Mouse (Mus musculus) heart, adult 11 months (tissue): ENCODE measurements at regions not wholly inside any gene's neighbourhood (a gene's known extent, or its start where the extent isn't known, plus 50 kb on each side); places are given as distances from the start of the nearest gene placed in this dataset.
"Not testable (repeated sequence)": the region's sequence is repeated elsewhere in the genome, so short reads cannot be mapped to it uniquely, and the experiment has no call there.

Source experiments
- DNase-seq: peaks from one replicate; pipeline ENCODE4 v3.0.0; 2022

GRCm38 (mm10) chr3:111402135-111402534 is 1151.3 kb upstream of the Prmt6 start:
- DNase-seq, result no peak

- no peak for DNase-seq
Measured at GRCm38 (mm10) chr3:111393127-111393526, 1142.3 kb upstream of the Prmt6 start.

GRCm38 (mm10) chr3:111392713-111393112 is 1141.9 kb upstream of the Prmt6 start:
- not testable (repeated sequence) for DNase-seq

GRCm38 (mm10) chr3:111386745-111387144 is 1135.9 kb upstream of the Prmt6 start:
- DNase-seq, result no peak

GRCm38 (mm10) chr3:111386334-111386733 is 1135.5 kb upstream of the Prmt6 start:
- no peak for DNase-seq

- no peak for DNase-seq
Measured at GRCm38 (mm10) chr3:111385627-111386026, 1134.8 kb upstream of the Prmt6 start.

- no peak for DNase-seq
Measured at GRCm38 (mm10) chr3:111371259-111371658, 1120.5 kb upstream of the Prmt6 start.

- DNase-seq, result no peak
Measured at GRCm38 (mm10) chr3:111338247-111338646, 1087.4 kb upstream of the Prmt6 start.

- no peak for DNase-seq
Measured at GRCm38 (mm10) chr3:111291018-111291538, 1040.3 kb upstream of the Prmt6 start.

- peak; percentile 59 for DNase-seq
Measured at GRCm38 (mm10) chr3:111281584-111281983, 1030.8 kb upstream of the Prmt6 start.
